ENCODE assay signal across 9 mouse cellular contexts in the genomic region with DNA sequence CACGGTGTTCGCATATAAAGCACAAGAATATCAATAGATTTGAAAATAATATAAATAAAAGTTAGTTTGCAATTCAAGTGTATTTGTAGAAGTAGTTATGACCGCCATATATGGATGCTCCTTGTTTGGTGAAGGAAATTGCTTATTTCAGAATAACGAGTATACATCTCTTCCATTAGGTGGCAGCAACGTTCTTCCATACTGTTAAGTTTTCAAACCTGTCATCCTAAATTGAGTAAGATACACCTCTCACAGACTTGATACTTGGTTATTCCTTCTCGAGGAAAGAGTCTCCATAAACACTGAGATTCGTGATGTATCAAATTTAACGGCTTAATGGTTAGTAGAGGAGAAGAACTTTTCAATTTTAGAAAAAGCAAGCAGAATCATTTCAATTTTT. TPM values are rescaled to one million over a fixed set of nuclear protein-coding genes. Genes with fewer than 3 reads are reported as not detected.
A peak's percentile ranks its signal among the peaks of the same experiment; 100 is the strongest.
DNase-seq lines count a peak whose midpoint lies in the region; ATAC-seq lines count a peak whose summit lies in the region.
"Had no signal": no experiment of that assay in that cellular context is flagged by ENCODE, and none has a peak within 500 bp of the region (broad histone marks: within the 10 kb centered on the region; RNA-seq: fewer than 3 reads in every experiment).

No protein-coding gene starts in this region.

- no peak overlapping the region for H3K27ac ChIP-seq in hindbrain, embryonic 16.5 days (ENCODE audit: low read depth, low read length)
- H3K27ac ChIP-seq in hindbrain, embryonic 12.5 days, result no peak overlapping the region

- WGBS in hindbrain, embryonic 16.5 days, result 25% methylated on average over 8 of the region's 8 CpGs
- WGBS in hindbrain, embryonic 12.5 days, result 19% methylated on average over 8 of the region's 8 CpGs

- no peak overlapping the region for H3K4me3 ChIP-seq in hindbrain, embryonic 16.5 days (ENCODE audit: low read length)
- no peak overlapping the region for H3K4me3 ChIP-seq in hindbrain, embryonic 12.5 days
- H3K4me3 ChIP-seq: erythroblast, embryonic 14.5 days had no signal

- peak; percentile 69; the same call in 1 of the 2 replicates for ATAC-seq in hindbrain, embryonic 16.5 days
- ATAC-seq in hindbrain, embryonic 12.5 days (ENCODE audit: low FRiP score), result no peak

- no peaks in the 10 kb centered on the region for H3K4me1 ChIP-seq in hindbrain, embryonic 16.5 days (ENCODE audit: control insufficient read depth, insufficient read depth, low read depth, low read length)
- peaks cover 2% of the 10 kb centered on the region; the same call in 1 of the 2 replicates for H3K4me1 ChIP-seq in hindbrain, embryonic 12.5 days

- H3K9me3 ChIP-seq in hindbrain, embryonic 16.5 days (ENCODE audit: control insufficient read depth, low read length), result no peaks in the 10 kb centered on the region
- H3K9me3 ChIP-seq in hindbrain, embryonic 12.5 days (replicated peaks), result no peaks in the 10 kb centered on the region

- no peaks in the 10 kb centered on the region for H3K27me3 ChIP-seq in hindbrain, embryonic 16.5 days (replicated peaks; ENCODE audit: control insufficient read depth, insufficient read depth, low read length)
- no peaks in the 10 kb centered on the region for H3K27me3 ChIP-seq in hindbrain, embryonic 12.5 days

- H3K36me3 ChIP-seq in hindbrain, embryonic 16.5 days (ENCODE audit: control insufficient read depth, insufficient read depth, low read length), result no peaks in the 10 kb centered on the region
- H3K36me3 ChIP-seq in hindbrain, embryonic 12.5 days, result no peaks in the 10 kb centered on the region

- peak; percentile 53 for DNase-seq in A20 (ENCODE audit: low read depth, low spot score)
- DNase-seq in MN1 (ENCODE audit: low spot score), result peak; percentile 19
- peak; percentile 55 for DNase-seq in forelimb bud, embryonic 11.5 days (ENCODE audit: low read depth, low spot score)
- DNase-seq in retina, adult 2 months (ENCODE audit: low read depth, low spot score), result peak; percentile 25
- DNase-seq in urinary bladder, adult 18-20 months (ENCODE audit: low spot score in 2 of 2), result no peak
- DNase-seq in urinary bladder, postnatal 10 days (ENCODE audit: low spot score), result no peak

- no peak overlapping the region for H3K9ac ChIP-seq in hindbrain, embryonic 16.5 days (ENCODE audit: low read depth, low read length)
- H3K9ac ChIP-seq in hindbrain, embryonic 12.5 days, result no peak overlapping the region

- H3K4me2 ChIP-seq in hindbrain, embryonic 16.5 days (ENCODE audit: low read length), result no peak overlapping the region
- H3K4me2 ChIP-seq in hindbrain, embryonic 12.5 days (replicated peaks), result no peak overlapping the region

RNA-seq across cellular contexts. Expression of gene Tes, which starts 37.4 kb away (rescaled TPM):
- polyA plus RNA-seq in hindbrain, embryonic 16.5 days (2015; fragmentation: Nextera tagmentation; extraction: Ambion mirVana), result 55.5 and 58.8 TPM in 2 replicates
- 58.5 and 64.2 TPM in 2 replicates for polyA plus RNA-seq in hindbrain, embryonic 12.5 days (2016; fragmentation: Nextera tagmentation; extraction: Ambion mirVana)

Comparison
In these comparisons a context has a peak if more than half of its experiments do, and no peak if none do; other contexts are left out.
1. DNase-seq: peak in A20 (single experiment), MN1 (single experiment), forelimb bud, embryonic 11.5 days (single experiment) and retina, adult 2 months (single experiment); none in urinary bladder, adult 18-20 months (0 of 2) and urinary bladder, postnatal 10 days (single experiment).